Mouse (Mus musculus): ENCODE data around the gene Ppfia1. TPM values are rescaled to one million over a fixed set of nuclear protein-coding genes. Genes with fewer than 3 reads are reported as not detected.

The Ppfia1 gene
- total and polyA plus RNA-seq, 3 experiments = 29.3 to 46.6 (median 41.3) TPM

GRCm38 (mm10) chr7:144461246-144461902, 92.2 kb downstream of the Ppfia1 start:
- Histone ChIP-seq H3K4me1 (ENCODE audit: control insufficient read depth in 1 of 2, insufficient read depth in 2 of 2) (peaks cover 0 to 2% of the 10 kb centered on the region in 2 experiments; a peak in 2 of 4 replicates), H3K27ac (ENCODE audit: insufficient read depth, low read depth) (no peak overlapping the region), H3K9me3 (replicated peaks; ENCODE audit: low read length) (peaks cover 7% of the 10 kb centered on the region), H3K36me3 (replicated peaks in 1 of 2; ENCODE audit: control insufficient read depth in 1 of 2, insufficient read depth in 1 of 2, low read length in 1 of 2) (no peaks in the 10 kb centered on the region), H3K4me2 (ENCODE audit: insufficient read depth, low read depth, poor library complexity, severe bottlenecking) (no peak overlapping the region), H3K79me2 (replicated peaks; ENCODE audit: control insufficient read depth, extremely low read depth, insufficient read depth, poor library complexity, severe bottlenecking) (no peaks in the 10 kb centered on the region), H3K9ac (ENCODE audit: insufficient read depth, low read depth) (no peak overlapping the region), H3K4me3 (replicated peaks in 1 of 3; ENCODE audit: low read depth in 2 of 3, low read length in 2 of 3, poor library complexity in 1 of 3) (no peak overlapping the region), H3K27me3 (replicated peaks) (peaks cover 73% of the 10 kb centered on the region)
- dilution Hi-C loops (cut with MboI; ENCODE audit: extremely low pct_ligation_motif_present, extremely low pct_unique_long_range_greater_than_20kb, low sequenced_read_pairs) = no loop called here
- TF ChIP-seq MEF2A (IDR thresholded peaks at IDR 0.05; ENCODE audit: borderline replicate concordance, low read depth, low read length) (no peak), ETS1 (conservative IDR thresholded peaks at IDR 0.05; ENCODE audit: low read depth, low read length) (no peak), USF1 (IDR thresholded peaks at IDR 0.05; ENCODE audit: low read depth, low read length) (no peak), RAD21 (IDR thresholded peaks at IDR 0.05; ENCODE audit: low read depth, low read length) (no peak), CHD2 (IDR thresholded peaks at IDR 0.05; ENCODE audit: low read length) (no peak), EP300 (IDR thresholded peaks at IDR 0.05; ENCODE audit: low read length) (no peak), NELFE (IDR thresholded peaks at IDR 0.05; ENCODE audit: low read depth, low read length) (no peak), IRF4 (IDR thresholded peaks at IDR 0.05; ENCODE audit: low read depth, low read length) (no peak), UBTF (IDR thresholded peaks at IDR 0.05; ENCODE audit: low read depth, low read length) (no peak), ZC3H11A (IDR thresholded peaks at IDR 0.05; ENCODE audit: low read depth, low read length) (no peak), USF2 (conservative IDR thresholded peaks at IDR 0.05; ENCODE audit: low read depth, low read length) (no peak), MAX (IDR thresholded peaks at IDR 0.05; ENCODE audit: low read length) (no peak), ZMIZ1 (IDR thresholded peaks at IDR 0.05; ENCODE audit: low read depth, low read length) (no peak), MAZ (IDR thresholded peaks at IDR 0.05; ENCODE audit: low read depth, low read length) (no peak), MAFK (IDR thresholded peaks at IDR 0.05; ENCODE audit: insufficient replicate concordance, low read length) (no peak), TBP (conservative IDR thresholded peaks at IDR 0.05; ENCODE audit: low read depth, low read length) (no peak)
- DNase-seq (ENCODE audit: extremely low read depth) = no peak
- in situ Hi-C loops (cut with MboI; ENCODE audit: low pct_ligation_motif_present, low pct_unique_long_range_greater_than_20kb, low sequenced_read_pairs) = no loop called here

- no peak for DNase-seq (ENCODE audit: extremely low read depth)
- H3K9me3 ChIP-seq (replicated peaks; ENCODE audit: low read length) = peaks cover 7% of the 10 kb centered on the region
- no peak overlapping the region for H3K27ac ChIP-seq (ENCODE audit: insufficient read depth, low read depth)
- H3K36me3 ChIP-seq (replicated peaks in 1 of 2; ENCODE audit: control insufficient read depth in 1 of 2, insufficient read depth in 1 of 2, low read length in 1 of 2) = no peaks in the 10 kb centered on the region
- H3K27me3 ChIP-seq (replicated peaks) = peaks cover 81% of the 10 kb centered on the region
- no peak overlapping the region for H3K4me3 ChIP-seq (replicated peaks in 1 of 3; ENCODE audit: low read depth in 2 of 3, low read length in 2 of 3, poor library complexity in 1 of 3)
- in situ Hi-C loops (cut with MboI; ENCODE audit: low pct_ligation_motif_present, low pct_unique_long_range_greater_than_20kb, low sequenced_read_pairs) = no loop called here
- TF ChIP-seq ETS1 (conservative IDR thresholded peaks at IDR 0.05; ENCODE audit: low read depth, low read length) = no peak
- no peak for TF ChIP-seq KAT2A (IDR thresholded peaks at IDR 0.05; ENCODE audit: insufficient replicate concordance, low read length)
- TF ChIP-seq ZC3H11A (IDR thresholded peaks at IDR 0.05; ENCODE audit: low read depth, low read length) = no peak
- H3K4me2 ChIP-seq (ENCODE audit: insufficient read depth, low read depth, poor library complexity, severe bottlenecking) = no peak overlapping the region
- dilution Hi-C loops (cut with MboI; ENCODE audit: extremely low pct_ligation_motif_present, extremely low pct_unique_long_range_greater_than_20kb, low sequenced_read_pairs) = no loop called here
- peaks cover 0 to 2% of the 10 kb centered on the region in 2 experiments; a peak in 2 of 4 replicates for H3K4me1 ChIP-seq (ENCODE audit: control insufficient read depth in 1 of 2, insufficient read depth in 2 of 2)
- no peaks in the 10 kb centered on the region for H3K79me2 ChIP-seq (replicated peaks; ENCODE audit: control insufficient read depth, extremely low read depth, insufficient read depth, poor library complexity, severe bottlenecking)
- H3K9ac ChIP-seq (ENCODE audit: insufficient read depth, low read depth) = no peak overlapping the region
These were observed 94.6 kb downstream of the Ppfia1 start for GRCm38 (mm10) chr7:144458881-144459280.
